Mouse (Mus musculus): ENCODE data around the gene Kif18a.
A peak's percentile ranks its signal among the peaks of the same experiment; 100 is the strongest.

Kif18a gene

DNA sequence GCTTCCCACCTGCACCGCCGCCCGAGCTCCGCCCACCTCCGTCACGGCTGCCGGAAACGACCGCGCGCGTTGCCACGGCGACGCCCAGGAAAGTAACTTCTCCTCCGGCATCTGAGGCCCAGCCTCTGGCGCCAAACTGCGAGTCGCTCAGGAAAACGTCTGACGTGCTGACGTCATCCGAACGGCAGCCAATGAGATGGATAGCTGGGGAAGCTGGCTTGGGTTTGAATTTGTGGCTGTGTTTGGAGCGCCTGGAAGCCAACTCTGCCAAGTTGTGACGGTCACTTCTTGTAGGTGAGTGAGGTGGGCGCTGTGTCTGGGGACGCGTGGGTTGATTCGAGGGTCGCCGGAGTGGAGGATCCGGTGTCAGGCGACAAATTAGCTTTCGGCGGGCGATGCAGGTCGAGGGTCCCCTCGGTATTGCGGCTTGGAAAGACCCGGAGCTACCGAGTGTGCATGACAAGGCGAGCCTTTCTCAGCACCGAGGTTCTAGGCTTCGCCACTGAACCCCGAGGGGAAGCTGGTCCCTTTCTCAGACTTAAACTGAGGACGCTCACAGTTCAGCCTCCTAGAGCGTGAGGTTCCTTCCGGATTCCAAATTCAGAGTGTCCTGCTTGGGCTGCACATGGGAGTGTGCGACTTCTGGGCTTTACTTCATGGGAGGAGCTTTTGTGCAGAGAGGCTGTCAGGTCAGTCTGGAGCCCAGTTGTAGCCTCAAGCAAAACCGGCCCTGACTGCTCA, at the start of gene Kif18a, which contains the start of gene Mettl15:
Gene Kif18a (plus strand): TSS at position 139 of the 741 bp plus-strand sequence.
Gene Mettl15 (minus strand): TSS at position 149 of the 741 bp plus-strand sequence.
- DNase-seq (ENCODE audit: low spot score) = peak; percentile 96

DNA sequence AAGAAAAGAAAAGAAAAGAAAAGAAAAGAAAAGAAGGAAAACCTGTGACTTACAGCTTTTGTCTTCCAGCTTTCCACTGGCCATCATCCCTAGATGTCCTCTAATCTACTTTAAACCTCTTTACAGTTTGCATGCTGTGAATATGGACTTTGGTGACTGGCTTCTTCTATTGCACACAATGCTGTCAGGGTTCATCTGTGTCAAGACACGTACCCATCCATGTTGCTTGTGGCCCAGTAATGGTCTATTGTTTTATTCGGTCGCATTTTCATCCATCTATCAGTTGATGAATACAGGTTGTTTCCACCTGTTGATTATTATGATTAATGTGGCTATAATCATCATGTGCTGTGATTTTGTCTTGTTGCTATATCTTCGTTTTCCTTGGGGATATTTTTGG, 46.7 kb upstream of the Kif18a start:
- no peak for DNase-seq (ENCODE audit: low spot score)

DNA sequence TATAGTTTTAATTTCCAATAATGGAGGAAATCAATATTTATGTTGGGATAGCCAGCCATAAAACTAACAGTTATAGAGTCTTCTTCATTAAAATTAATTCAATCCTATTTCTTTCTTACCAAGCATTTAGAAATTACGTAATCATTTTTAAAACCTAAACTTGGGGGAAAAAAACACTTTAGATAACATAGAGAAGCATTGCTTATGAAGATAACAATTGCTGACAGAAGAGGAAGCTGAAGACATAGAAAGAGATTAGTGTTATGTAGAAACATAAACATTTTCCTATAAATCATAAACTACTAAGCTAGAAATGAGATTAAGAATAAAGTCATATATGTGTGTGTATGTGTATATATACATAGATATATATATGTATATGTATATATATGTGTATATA, 44.8 kb upstream of the Kif18a start:
- no peak for DNase-seq (ENCODE audit: low spot score)

DNA sequence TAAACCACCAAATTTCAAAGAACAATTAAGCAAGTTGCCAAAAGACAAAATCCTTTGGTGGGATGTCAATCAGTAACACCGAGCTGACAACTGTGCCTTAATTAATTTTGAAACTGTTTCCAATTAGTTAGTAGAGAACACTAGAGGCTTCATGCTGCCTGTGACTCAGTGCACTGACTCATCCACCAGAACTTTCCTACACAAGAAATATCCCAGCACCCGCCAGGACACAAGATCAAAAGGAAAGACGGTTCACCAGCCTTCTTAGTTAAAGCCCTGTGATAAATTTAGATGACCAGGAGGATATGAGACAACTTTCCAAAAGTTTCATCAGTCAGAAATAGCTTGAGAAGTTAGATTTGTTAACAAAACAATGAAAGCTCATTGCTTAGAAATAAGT, 38.6 kb upstream of the Kif18a start:
- DNase-seq (ENCODE audit: low spot score) = no peak

DNA sequence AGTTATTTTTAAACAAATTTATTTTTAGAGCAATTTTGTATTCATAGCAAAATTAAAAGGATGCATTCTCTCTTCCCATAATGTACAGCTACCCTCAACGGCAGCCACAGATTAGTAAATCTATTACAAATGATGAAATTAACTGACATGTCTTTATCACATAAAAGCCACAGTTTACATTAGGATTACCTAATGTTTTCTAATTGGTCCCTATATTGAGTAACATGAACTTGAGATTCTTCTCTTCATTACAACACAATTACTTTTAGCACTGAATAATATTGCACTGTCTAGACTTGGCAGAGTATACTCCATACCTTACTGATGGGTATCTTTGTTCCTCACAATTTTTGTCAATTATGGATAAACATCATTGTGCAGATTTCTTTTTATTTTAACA, 17.8 kb upstream of the Kif18a start:
- DNase-seq (ENCODE audit: low spot score) = no peak

DNA sequence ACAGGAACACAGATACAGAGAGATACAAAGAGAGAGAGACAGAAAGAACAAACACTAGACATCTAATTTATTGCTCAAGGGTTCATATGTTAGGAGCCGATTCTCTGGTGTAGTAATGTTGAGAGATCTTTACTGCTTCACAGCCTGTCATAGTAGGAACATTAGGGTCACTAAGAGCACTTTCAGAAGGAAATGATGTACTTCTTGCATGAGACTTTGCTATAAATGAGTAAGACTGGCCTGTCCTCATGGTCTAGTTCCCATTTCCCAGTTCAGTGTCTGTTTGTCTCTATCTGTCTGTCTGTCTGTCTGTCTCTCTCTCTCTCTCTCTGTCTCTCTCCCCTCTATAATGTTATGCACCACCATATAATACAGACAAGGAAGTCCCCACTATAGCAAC, 7.4 kb upstream of the Kif18a start:
- no peak for DNase-seq (ENCODE audit: low spot score)

DNA sequence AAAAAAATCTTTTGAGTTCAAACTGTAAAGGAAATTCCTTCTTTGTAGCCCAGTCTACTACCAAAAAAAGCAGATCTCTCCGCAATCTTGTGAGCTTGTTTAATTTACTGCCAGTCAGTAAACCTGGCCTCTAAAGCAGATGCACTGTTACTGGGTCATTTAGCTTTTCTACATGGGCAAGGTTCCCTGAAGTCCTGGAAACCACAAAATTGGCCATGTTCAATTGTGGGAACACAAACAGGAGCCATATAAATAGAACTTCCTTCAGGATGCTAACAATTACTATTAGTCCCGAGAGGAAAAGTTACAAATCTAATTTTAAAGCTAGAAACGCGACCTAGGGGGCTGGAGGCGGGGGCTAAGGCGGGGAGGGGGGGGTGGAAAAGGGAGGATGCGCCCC, 2.9 kb upstream of the Kif18a start:
- DNase-seq (ENCODE audit: low spot score) = no peak

DNA sequence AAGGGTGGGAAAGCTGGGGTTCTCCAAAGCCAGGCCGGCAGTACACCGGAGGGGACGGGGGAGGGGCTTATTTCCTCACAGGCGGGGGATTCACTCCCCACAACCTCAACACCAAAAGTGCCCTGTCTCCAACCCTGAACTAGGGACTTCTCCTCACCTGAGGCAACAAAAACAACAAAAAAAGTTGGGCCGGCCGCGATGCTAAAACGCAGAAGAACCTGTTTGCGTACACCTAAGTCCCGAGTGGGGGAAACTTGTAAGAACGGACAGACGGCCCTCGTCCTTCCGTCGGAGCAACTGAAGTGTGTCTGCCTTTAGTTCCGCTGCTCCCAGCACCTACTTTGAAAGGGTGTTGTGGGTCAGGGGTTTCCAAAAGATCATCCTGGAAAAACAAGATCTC, 2.5 kb upstream of the Kif18a start:
- DNase-seq (ENCODE audit: low spot score) = peak; percentile 71

DNA sequence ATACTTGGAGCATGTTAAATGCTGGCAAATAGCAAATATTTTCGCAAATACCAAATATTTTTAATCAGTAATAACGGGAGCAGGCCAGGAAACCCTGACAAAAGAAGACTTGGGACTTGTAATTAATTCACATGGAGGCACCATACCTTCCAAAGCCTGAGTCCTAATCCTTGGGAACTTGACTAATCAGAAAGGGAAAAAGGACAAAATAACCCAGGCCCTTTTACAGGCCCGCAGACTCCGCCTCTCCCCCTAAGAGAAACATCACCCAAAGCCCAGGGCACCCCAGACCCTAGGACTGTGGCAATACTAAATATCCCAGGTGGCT, 302 bp upstream of the Kif18a start:
- DNase-seq (ENCODE audit: low spot score) = no peak

DNA sequence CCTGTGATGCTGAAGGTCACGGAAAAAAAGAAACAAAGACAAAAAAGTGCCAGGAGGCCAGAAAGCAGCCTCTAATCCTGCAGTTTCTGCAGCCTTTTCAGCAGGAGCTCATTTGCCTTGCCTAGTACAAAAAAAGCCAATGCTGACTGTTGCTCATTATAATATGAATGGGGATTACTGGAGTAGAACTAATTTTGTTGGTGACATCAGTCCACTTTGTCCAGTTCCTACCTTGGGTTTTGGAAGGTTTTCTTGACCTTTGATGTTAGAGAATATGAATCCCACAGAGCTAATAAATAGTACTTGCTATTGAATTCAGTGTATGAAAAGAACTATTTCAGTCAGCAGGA, 778 bp downstream of the Kif18a start:
- DNase-seq (ENCODE audit: low spot score) = no peak

DNA sequence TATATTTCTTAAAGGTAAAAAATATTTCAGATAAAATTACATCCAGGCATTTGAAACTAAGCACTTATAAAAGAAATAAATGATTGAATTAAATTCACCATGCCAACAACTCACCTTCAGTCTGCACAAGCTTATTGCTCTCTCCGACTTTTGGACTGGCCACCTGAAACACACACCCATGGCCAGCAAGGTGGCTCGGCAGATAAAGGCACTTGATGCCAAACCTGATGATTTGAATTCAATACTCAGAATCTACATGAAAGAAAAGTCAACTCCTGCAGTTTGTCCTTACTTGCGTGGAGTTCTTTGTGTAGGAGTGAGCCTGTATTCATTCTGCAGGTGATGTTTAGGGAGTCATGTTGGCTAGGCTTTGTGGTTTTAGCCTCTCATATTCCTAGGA, 3.6 kb downstream of the Kif18a start:
- no peak for DNase-seq (ENCODE audit: low spot score)

DNA sequence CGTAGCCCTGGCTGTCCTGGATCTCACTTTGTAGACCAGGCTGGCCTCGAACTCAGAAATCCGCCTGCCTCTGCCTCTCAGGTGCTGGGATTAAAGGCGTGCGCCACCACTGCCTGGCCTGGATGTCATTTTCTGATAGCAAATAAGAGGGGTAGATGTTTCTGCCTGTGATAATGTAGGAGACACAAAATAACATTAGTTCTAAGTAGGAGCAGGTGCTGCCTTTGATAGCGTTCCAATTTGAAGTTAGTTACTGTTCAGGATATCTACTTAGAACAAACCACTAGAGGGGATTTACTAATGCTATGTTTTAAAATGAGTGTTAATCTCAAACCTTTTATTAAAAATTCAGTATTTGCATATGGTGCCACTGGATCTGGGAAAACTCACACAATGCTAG, 8.8 kb downstream of the Kif18a start:
- no peak for DNase-seq (ENCODE audit: low spot score)

DNA sequence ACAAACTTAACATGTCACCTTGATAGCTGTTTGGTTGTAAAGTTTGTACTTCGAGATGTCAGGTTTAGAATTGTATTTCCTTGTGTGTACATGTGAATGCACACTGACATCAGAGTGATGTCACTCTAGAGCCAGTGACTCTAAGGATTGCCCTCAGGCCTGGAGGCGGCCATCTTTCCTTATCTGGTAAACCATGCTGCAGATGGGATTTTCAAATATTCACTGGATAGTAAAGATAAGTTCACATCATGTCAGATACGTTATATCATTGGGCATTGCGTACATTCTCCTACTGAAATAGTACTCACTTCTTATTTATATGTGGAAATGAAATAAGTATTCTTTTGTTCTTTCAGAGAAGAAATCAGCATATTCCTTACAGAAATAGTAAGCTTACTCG, 15.7 kb downstream of the Kif18a start:
- no peak for DNase-seq (ENCODE audit: low spot score)

DNA sequence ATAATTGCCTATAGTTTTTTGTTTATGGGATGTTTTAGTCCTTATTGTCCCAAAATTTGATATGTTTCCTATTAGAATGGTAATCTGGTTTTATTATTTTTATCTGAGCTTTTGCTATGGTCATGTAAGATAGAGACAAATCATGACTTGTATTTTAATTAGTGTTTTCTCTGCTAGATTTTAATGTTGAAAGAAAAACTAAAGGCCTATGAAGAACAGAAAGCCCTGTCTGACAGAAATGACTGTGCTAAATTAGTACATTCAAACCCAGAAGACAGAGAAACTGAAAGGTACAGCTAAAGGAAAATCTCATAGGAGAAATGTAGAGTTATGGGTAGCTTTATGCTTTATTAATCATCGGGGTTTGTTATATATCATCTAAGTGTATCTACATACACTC, 17.6 kb downstream of the Kif18a start:
- no peak for DNase-seq (ENCODE audit: low spot score)

DNA sequence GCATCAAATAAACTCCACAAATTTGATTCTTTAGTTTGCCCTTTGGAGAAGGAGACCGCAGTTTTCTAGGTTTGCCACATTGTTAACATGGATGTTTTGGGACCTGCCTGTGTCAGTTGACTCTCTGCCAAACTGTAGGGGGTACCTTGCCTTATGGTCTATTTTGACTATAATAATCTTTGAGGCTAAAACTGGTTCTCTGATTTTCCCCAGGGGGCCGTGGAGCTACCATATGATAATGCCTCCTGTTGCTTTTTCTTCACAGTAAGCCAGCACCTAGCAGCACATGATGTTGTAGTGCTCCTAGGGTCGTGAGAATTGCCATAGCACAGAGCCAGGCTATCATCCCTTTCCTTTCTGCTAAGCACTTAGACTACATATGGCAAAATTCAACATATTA, 21.7 kb downstream of the Kif18a start:
- no peak for DNase-seq (ENCODE audit: low spot score)

DNA sequence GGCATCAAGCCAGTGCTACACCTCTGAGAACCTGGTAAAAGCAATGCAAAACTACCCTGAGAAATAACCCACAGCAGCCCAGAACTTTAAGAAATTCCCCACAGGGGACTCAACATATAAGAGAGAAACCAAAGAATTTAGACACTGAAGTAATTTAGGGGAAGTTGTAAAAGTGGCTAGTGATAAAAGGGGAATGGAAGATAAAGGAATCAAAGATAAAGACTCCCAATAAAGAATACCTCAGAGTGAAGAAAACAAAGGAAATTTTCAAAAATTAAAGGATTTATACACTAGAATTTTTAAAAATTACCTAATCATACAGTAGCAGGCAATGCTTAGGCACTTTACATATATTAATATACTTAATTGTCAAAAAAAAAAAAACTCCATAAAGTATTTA, 23.1 kb downstream of the Kif18a start:
- no peak for DNase-seq (ENCODE audit: low spot score)

DNA sequence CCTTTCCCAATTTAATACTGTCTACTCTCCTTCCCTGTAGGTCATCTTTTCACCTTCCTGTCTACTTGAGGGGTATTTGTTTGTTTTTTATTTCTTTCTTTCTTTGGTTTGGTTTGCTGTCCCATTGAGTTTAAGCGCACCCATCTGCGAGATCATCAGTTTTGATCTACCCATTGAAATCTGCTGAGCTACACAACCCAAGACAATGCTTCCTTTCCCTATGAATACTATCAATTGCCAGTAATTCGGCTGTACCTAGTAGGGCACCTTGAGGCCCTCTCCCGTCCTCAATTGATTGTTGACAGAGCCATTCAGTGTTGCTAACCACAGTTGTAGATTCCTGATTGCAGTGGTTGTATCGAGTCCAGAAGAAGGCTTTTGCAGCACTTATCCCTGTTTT, 30.8 kb downstream of the Kif18a start:
- no peak for DNase-seq (ENCODE audit: low spot score)

DNA sequence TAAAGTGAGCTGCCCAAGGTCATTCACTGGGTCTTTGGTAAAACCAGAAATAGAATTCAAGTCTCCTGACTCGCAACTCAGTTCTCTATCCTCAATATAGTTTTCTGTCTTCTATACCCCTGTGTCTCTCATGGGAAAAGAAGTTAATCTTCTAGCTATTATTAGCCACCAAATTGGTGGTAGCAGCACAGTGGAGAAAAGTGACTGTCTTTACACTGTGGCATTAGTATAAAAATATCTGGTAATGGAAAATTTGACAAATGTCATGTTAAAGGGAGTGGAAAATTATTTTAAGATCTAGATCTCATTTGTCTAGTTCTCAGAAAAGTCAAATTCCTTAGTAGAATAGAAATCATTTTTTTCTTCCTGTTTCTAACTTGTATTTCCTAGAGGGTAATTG, 51.3 kb downstream of the Kif18a start:
- no peak for DNase-seq (ENCODE audit: low spot score)

DNA sequence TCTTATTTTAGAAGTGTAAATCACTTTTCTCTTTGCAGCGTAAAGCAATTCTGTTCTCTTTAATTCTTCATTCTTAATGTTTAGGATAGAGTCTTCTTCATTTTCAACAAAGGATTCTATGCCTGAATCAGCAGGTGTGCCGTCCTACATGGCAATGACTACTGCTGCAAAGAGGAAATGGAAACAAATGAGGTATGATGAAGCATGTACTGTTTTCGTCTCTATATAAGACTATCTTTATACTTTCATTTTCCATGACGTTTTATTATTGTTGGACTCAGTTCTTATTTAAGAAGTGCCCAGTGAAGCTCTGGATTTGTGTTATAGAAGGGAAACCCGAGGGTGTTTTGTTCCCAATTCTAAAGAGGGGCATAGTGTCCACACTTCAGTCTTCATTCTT, 53.7 kb downstream of the Kif18a start:
- no peak for DNase-seq (ENCODE audit: low spot score)

DNA sequence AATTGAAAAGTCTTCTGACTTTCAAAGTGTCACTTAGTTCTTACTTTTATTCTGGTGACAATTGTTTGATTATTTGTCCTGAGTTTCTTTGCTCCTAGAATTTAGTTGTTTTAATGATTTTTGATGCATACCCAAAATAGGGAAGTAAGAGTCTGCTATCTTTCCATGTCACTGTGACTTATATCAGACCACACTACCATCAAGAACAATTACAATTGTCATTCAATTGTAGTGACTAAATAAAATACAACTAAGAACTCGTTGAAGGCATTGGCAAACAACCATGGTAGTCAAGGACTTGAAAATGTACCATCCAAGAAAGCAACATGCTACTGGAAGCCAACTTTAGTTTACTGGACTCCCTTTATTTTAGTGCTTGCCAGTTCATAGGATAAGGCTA, 55.2 kb downstream of the Kif18a start:
- DNase-seq (ENCODE audit: low spot score) = no peak

DNA sequence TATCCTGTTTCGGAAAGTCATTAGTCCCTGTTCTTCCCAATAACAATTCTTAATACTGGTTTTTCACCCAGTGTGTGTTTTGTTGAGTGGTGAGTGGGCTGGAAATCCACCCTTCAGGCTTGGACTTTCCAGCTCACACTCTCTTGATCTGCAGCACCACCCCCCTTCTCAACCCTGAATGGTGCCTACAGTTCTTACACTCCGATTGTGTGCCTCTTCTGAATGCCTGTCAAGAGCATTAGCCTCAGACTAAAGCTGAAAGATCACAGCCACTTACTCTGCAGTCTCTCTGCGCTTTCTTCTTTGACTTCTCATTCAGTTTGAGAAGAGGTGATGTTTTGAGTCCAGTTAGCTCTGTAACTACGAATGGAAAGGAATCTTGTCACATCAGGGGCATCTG, 64.8 kb downstream of the Kif18a start:
- no peak for DNase-seq (ENCODE audit: low spot score)

DNA sequence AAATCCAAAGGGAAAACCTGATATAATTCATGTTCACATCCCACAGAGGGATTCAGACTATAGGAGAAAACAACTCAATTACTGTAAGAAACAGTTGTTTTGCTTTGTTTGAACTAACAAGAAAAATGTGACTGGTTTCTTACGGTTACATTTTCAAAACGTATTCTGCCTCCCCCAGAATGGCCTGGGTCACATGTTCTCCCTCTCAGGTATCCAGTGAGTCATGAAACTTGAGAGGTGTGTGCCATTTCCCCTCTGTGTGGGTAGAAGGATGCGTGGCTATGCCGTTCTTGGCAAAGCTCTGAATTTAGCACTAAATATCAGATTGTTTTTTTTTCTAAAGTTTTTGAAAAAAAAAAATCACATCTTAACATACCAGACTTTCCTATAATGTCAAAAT, 68.2 kb downstream of the Kif18a start:
- DNase-seq (ENCODE audit: low spot score) = no peak

DNA sequence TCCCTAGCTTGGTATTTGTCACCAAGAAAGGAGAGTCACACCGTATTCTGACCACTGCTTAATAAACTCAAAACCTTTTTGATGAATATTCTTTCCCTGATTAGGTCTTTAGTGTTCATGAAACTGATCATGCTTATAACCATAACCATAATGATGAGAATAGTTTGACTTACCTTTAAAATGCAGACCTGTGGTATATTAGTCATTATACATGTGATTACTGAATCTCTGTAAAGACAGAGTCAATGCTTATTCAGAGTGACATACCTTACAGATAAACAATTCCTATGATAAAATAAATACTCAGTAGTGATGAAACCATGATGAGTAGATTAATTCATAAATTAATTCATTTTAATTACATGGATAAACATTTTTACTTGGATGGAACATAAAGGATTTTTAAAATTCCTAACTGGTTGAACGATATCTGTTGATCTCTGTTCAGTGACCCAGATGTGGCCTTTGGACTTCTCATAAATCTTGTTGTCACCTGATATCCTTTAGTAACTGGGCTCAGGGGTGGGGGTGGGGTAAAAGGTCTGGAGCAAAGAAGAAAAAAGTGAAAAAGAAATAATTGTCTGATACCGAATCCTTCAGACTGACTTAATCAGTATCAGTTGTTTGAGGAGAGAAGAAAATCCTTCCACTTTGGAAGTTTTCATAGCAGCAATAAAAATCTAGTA, 78.1 kb downstream of the Kif18a start:
- DNase-seq (ENCODE audit: low spot score) = no peak

DNA sequence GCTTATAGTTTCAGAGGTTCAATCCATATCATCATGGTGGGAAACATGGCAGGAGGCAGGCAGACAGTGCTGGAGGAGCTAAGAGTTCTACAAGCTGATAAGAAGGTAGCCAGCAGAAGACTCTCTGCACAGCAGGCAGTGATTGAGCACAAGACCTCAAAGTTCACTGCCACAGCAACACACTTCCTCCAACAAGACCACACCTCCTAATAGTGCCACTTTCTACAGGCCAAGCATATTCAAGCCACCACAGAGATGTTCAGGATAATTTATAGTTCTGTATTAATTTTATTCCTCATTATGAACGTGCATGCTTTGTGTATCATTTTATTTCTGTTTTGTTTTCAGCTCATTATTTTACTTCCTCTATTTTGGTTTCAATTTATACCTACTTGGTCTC, 85.4 kb downstream of the Kif18a start:
- no peak for DNase-seq (ENCODE audit: low spot score)
